Mouse (Mus musculus): ENCODE measurements around the gene Shc4.
A peak's percentile ranks its signal among the peaks of the same experiment; 100 is the strongest.

DNA sequence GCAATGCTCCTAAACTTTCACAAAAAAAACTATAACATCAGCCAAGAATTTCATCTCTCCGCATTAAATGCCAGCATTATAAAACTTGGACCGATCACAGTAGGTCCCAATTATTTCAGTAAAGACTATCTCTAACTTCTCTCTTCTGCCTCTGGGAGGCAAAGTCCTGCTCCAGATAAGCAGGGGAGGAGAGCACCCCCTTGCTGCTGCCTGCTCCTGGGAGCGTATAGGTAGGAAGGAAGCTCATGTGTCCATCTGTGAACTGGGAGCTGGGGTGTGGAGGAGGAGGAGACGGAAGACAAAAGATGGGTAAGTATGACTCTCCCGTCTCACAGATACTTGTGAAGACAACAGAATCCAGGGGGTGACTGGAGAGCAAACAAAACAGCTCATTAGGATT lies 14.8 kb upstream of the Shc4 start:
- TF ChIP-seq CTCF (IDR thresholded peaks at IDR 0.05; ENCODE audit: low read depth) (0 out of 2 replicates have a peak, but pooled peaks have one; percentile 12), EP300 (IDR thresholded peaks at IDR 0.05; ENCODE audit: low read depth) (no peak)

All from heart, postnatal 0 days (tissue).